Mouse (Mus musculus) intestine, embryonic 15.5 days (tissue): ENCODE results near the gene Gpa33. TPM values are rescaled to one million over a fixed set of nuclear protein-coding genes. Genes with fewer than 3 reads are reported as not detected.
"Not testable (repeated sequence)": the region's sequence is repeated elsewhere in the genome, so short reads cannot be mapped to it uniquely, and the experiment has no call there.

ENCODE experiments used
- ATAC-seq: fragments of 200-750 bp; cut with Nextera tagmentation; 2 replicates; pipeline ENCODE4 v1.8.0; 2017; ENCODE audit warnings: moderate TSS enrichment, moderate library complexity
- H3K27ac ChIP-seq: fragments of 300-500 bp; sonication (generic); 2 replicates; pipeline ENCODE4 v1.5.1; 2015; ENCODE audit warnings: mild to moderate bottlenecking, inconsistent platforms
- H3K27me3 ChIP-seq: fragments of 300-500 bp; sonication (generic); replicated peaks from 2 replicates; pipeline ENCODE4 v1.6.1; 2015; ENCODE audit warnings: inconsistent platforms
- H3K36me3 ChIP-seq: fragments of 300-500 bp; sonication (generic); 2 replicates; pipeline ENCODE4 v1.6.1; 2015; ENCODE audit warnings: inconsistent platforms
- H3K4me1 ChIP-seq: fragments of 300-500 bp; sonication (generic); replicated peaks from 2 replicates; pipeline ENCODE4 v1.6.1; 2015; ENCODE audit warnings: inconsistent platforms
- H3K4me2 ChIP-seq: fragments of 300-500 bp; sonication (generic); replicated peaks from 2 replicates; pipeline ENCODE4 v1.6.1; 2015; ENCODE audit warnings: mild to moderate bottlenecking, inconsistent platforms
- H3K4me3 ChIP-seq: fragments of 300-500 bp; sonication (generic); replicated peaks from 2 replicates; pipeline ENCODE4 v1.5.1; 2015; ENCODE audit warnings: inconsistent platforms
- H3K9ac ChIP-seq: fragments of 300-500 bp; sonication (generic); 2 replicates; pipeline ENCODE4 v1.6.1; 2015; ENCODE audit warnings: inconsistent platforms
- H3K9me3 ChIP-seq: fragments of 300-500 bp; sonication (generic); 2 replicates; pipeline ENCODE4 v1.6.1; 2016; ENCODE audit warnings: inconsistent platforms
- WGBS: fragments of 180-500 bp; shearing (Covaris S2); methylation state at CpG from one replicate; pipeline ENCODE4 v1.1.7; 2015; 5-methylcytosine and 5-hydroxymethylcytosine counted together
- polyA plus RNA-seq: library from polyadenylated mRNA; unstranded; fragments of >200 nt; fragmentation: Nextera tagmentation; extraction: Ambion mirVana; gene quantifications from 2 replicates; pipeline ENCODE4 v1.2.1, GENCODE M21; 2015

The Gpa33 gene
- polyA plus RNA-seq, 1 experiment from 2014 or later = 60.2 TPM

GRCm38 (mm10) chr1:166138136-166138535 is 8.1 kb downstream of the Gpa33 start:
- no peak overlapping the region for H3K27ac ChIP-seq
- peaks cover 10% of the 10 kb centered on the region for H3K4me1 ChIP-seq
- WGBS = 44% methylated on average over 13 of the region's 13 CpGs
- H3K4me3 ChIP-seq = no peak overlapping the region
- H3K9me3 ChIP-seq = no peaks in the 10 kb centered on the region
- H3K9ac ChIP-seq = no peak overlapping the region
- no peaks in the 10 kb centered on the region for H3K36me3 ChIP-seq
- H3K4me2 ChIP-seq = peak overlapping the region; percentile 28
- no peaks in the 10 kb centered on the region for H3K27me3 ChIP-seq
- peak; percentile 19 for ATAC-seq

- H3K4me1 ChIP-seq = peaks cover 10% of the 10 kb centered on the region
- no peaks in the 10 kb centered on the region for H3K9me3 ChIP-seq
- no peak overlapping the region for H3K9ac ChIP-seq
- no peak overlapping the region for H3K4me3 ChIP-seq
- H3K27ac ChIP-seq = no peak overlapping the region
- no peak for ATAC-seq
- WGBS = 91% methylated on average over 3 of the region's 3 CpGs
- no peak overlapping the region for H3K4me2 ChIP-seq
- H3K27me3 ChIP-seq = no peaks in the 10 kb centered on the region
- H3K36me3 ChIP-seq = no peaks in the 10 kb centered on the region
These were observed 9.1 kb downstream of the Gpa33 start for GRCm38 (mm10) chr1:166139113-166139512.

- ATAC-seq = no peak
- Histone ChIP-seq H3K36me3 (no peaks in the 10 kb centered on the region), H3K4me1 (peaks cover 10% of the 10 kb centered on the region), H3K4me3 (no peak overlapping the region), H3K27ac (no peak overlapping the region), H3K4me2 (no peak overlapping the region), H3K27me3 (no peaks in the 10 kb centered on the region), H3K9me3 (no peaks in the 10 kb centered on the region), H3K9ac (no peak overlapping the region)
- WGBS = 70% methylated on average over 4 of the region's 4 CpGs
These were observed 9.7 kb downstream of the Gpa33 start for GRCm38 (mm10) chr1:166139620-166140184.

- ATAC-seq, H3K4me3 ChIP-seq, H3K4me1 ChIP-seq, H3K36me3 ChIP-seq, H3K9ac ChIP-seq, H3K27ac ChIP-seq, H3K27me3 ChIP-seq, H3K9me3 ChIP-seq, H3K4me2 ChIP-seq: not testable (repeated sequence)
- WGBS = 83% methylated on average over 9 of the region's 9 CpGs
These were observed 11.8 kb downstream of the Gpa33 start for GRCm38 (mm10) chr1:166141868-166142267.

GRCm38 (mm10) chr1:166142369-166142768 is 12.3 kb downstream of the Gpa33 start:
- H3K36me3 ChIP-seq = no peaks in the 10 kb centered on the region
- no peak overlapping the region for H3K4me3 ChIP-seq
- no peak overlapping the region for H3K4me2 ChIP-seq
- peak; percentile 34; the same call in 1 of the 2 replicates for ATAC-seq
- peaks cover 10% of the 10 kb centered on the region for H3K4me1 ChIP-seq
- no peaks in the 10 kb centered on the region for H3K9me3 ChIP-seq
- H3K27me3 ChIP-seq = no peaks in the 10 kb centered on the region
- H3K27ac ChIP-seq = no peak overlapping the region
- H3K9ac ChIP-seq = no peak overlapping the region
- 59% methylated on average over 6 of the region's 6 CpGs for WGBS

- Histone ChIP-seq H3K9ac (no peak overlapping the region), H3K4me2 (no peak overlapping the region), H3K4me1 (no peaks in the 10 kb centered on the region), H3K27ac (no peak overlapping the region), H3K4me3 (no peak overlapping the region), H3K9me3 (no peaks in the 10 kb centered on the region), H3K36me3 (no peaks in the 10 kb centered on the region), H3K27me3 (no peaks in the 10 kb centered on the region)
- ATAC-seq = no peak
- WGBS = 88% methylated on average over 11 of the region's 11 CpGs
These were observed 16.6 kb downstream of the Gpa33 start for GRCm38 (mm10) chr1:166146626-166147025.

GRCm38 (mm10) chr1:166147657-166148056 is 17.6 kb downstream of the Gpa33 start:
- H3K9me3 ChIP-seq = no peaks in the 10 kb centered on the region
- no peaks in the 10 kb centered on the region for H3K27me3 ChIP-seq
- 70% methylated on average over 3 of the region's 3 CpGs for WGBS

GRCm38 (mm10) chr1:166149441-166149840 is 19.4 kb downstream of the Gpa33 start:
- no peak overlapping the region for H3K4me2 ChIP-seq
- no peak overlapping the region for H3K27ac ChIP-seq
- 88% methylated on average over 4 of the region's 4 CpGs for WGBS
- H3K36me3 ChIP-seq = no peaks in the 10 kb centered on the region
- no peaks in the 10 kb centered on the region for H3K9me3 ChIP-seq
- H3K9ac ChIP-seq = no peak overlapping the region
- no peak for ATAC-seq
- H3K4me3 ChIP-seq = no peak overlapping the region
- peaks cover 2% of the 10 kb centered on the region; the same call in 1 of the 2 replicates for H3K27me3 ChIP-seq
- peaks cover 2% of the 10 kb centered on the region for H3K4me1 ChIP-seq

More at GRCm38 (mm10) chr1:166147657-166148056, 17.6 kb downstream of the Gpa33 start:
- Histone ChIP-seq H3K36me3 (no peaks in the 10 kb centered on the region), H3K4me3 (no peak overlapping the region), H3K4me2 (no peak overlapping the region), H3K9ac (no peak overlapping the region), H3K4me1 (no peaks in the 10 kb centered on the region), H3K27ac (no peak overlapping the region)
- ATAC-seq = no peak

- H3K4me2 ChIP-seq = no peak overlapping the region
- H3K27ac ChIP-seq = no peak overlapping the region
These were observed 20.0 kb downstream of the Gpa33 start for GRCm38 (mm10) chr1:166150035-166150434.

GRCm38 (mm10) chr1:166151341-166151740 is 21.3 kb downstream of the Gpa33 start:
- Histone ChIP-seq H3K27me3 (peaks cover 9% of the 10 kb centered on the region), H3K36me3 (no peaks in the 10 kb centered on the region), H3K9ac (no peak overlapping the region), H3K9me3 (no peaks in the 10 kb centered on the region), H3K4me3 (no peak overlapping the region), H3K27ac (no peak overlapping the region), H3K4me2 (no peak overlapping the region), H3K4me1 (peaks cover 8% of the 10 kb centered on the region)
- no peak for ATAC-seq
- 57% methylated on average over 11 of the region's 11 CpGs for WGBS

More at GRCm38 (mm10) chr1:166150035-166150434, 20.0 kb downstream of the Gpa33 start:
- Histone ChIP-seq H3K9ac (no peak overlapping the region), H3K9me3 (no peaks in the 10 kb centered on the region), H3K36me3 (no peaks in the 10 kb centered on the region), H3K27me3 (peaks cover 7% of the 10 kb centered on the region), H3K4me3 (no peak overlapping the region), H3K4me1 (peaks cover 8% of the 10 kb centered on the region)
- WGBS = 83% methylated on average over 7 of the region's 7 CpGs
- no peak for ATAC-seq

- no peak overlapping the region for H3K4me3 ChIP-seq
- ATAC-seq = no peak
- 90% methylated on average over 10 of the region's 10 CpGs for WGBS
- no peak overlapping the region for H3K4me2 ChIP-seq
- H3K27ac ChIP-seq = no peak overlapping the region
- H3K27me3 ChIP-seq = peaks cover 9% of the 10 kb centered on the region
- H3K4me1 ChIP-seq = peaks cover 8% of the 10 kb centered on the region
- no peak overlapping the region for H3K9ac ChIP-seq
- no peaks in the 10 kb centered on the region for H3K9me3 ChIP-seq
- H3K36me3 ChIP-seq = no peaks in the 10 kb centered on the region
These were observed 22.0 kb downstream of the Gpa33 start for GRCm38 (mm10) chr1:166152034-166152433.

GRCm38 (mm10) chr1:166153351-166154120 is 23.5 kb downstream of the Gpa33 start:
- ATAC-seq = peak; percentile 28; the same call in 1 of the 2 replicates
- Histone ChIP-seq H3K4me3 (no peak overlapping the region), H3K27ac (no peak overlapping the region), H3K4me2 (no peak overlapping the region), H3K4me1 (peaks cover 8% of the 10 kb centered on the region), H3K36me3 (no peaks in the 10 kb centered on the region), H3K27me3 (peaks cover 9% of the 10 kb centered on the region), H3K9me3 (no peaks in the 10 kb centered on the region), H3K9ac (no peak overlapping the region)
- WGBS = 12% methylated on average over 18 of the region's 18 CpGs
